Mouse (Mus musculus): ENCODE measurements around the gene Il1rl2.

Gene Il1rl2

DNA sequence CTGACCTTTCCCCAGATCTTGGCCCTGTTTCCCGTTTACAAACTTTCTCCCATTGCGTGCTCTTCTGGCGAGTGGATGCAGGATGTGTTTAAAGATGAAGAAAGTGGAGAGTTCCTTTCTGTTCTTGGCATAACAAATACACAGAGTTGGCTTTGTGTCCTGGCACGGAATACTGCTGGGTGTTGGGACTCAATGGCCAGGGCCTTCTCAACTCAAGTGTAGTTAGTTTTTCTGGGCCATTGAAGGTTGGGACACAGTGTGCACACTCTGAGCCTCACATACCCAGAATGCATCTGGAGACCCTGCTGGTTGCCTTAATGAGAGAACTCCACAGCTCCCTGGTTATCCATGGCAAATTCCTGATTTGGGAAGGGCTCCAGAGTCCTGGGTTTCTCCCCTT lies 50.7 kb downstream of the Il1rl2 start:
- no peak for ATAC-seq (ENCODE audit: insufficient number of reproducible peaks, low FRiP score, low TSS enrichment)

DNA sequence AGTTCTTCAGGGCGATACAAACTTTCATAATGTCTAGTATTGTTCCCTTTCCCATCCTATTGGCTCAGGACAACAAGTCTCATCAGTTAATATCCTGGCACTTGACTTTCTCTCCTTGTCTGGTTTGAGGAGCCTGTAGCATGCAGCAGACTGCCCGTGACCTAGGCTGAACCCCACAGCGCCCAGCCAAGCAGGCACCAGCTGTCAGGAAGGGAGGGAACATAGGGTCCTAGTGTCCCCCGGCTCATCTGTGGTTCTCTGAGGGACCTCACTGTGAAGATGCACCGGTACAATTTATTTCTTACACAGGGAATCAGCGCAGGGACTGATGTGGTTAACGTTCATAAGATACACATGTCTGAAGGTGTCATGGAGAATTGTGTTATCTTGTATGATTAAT lies 52.3 kb downstream of the Il1rl2 start:
- ATAC-seq (ENCODE audit: insufficient number of reproducible peaks, low FRiP score, low TSS enrichment), result no peak

DNA sequence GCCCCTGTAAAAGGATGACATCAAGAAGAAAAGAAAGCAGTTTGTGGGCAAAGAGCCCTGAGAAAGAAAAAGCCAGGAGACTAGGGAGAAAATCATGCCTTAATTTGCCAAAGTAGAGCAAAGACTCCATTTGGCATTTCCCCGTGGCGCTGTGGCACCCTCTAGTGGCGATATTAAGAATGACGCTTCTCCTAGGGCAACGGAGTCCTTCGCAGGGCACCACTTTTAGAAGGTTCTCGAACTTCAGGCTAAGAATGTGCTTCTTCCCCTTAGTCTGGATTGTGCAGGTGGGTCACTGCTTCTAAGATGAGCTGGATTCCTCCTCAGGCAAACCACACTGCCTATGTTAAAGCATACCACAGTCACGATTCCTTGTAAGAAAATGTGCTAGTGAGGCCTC lies 54.4 kb downstream of the Il1rl2 start:
- peak; percentile 49 for ATAC-seq (ENCODE audit: insufficient number of reproducible peaks, low FRiP score, low TSS enrichment)

DNA sequence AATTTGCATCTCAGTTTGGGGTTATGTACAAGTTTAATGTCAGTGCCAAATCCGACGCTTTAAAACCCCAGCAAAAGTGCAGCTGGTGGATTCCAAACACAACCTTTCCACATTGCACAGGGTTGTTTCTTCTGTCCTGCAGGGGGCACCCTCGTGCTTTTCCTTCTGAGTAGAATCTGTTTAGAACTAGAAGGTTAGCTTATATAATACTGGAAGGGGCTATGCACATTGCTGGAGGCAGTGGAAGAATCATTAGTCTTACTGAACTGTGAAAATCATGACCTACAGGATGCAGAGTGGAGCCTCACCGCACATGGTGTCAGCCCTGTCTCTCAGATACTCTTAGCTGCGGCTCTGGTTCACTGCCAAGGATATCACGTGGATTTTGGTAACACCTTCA lies 55.7 kb downstream of the Il1rl2 start:
- ATAC-seq (ENCODE audit: insufficient number of reproducible peaks, low FRiP score, low TSS enrichment), result no peak

DNA sequence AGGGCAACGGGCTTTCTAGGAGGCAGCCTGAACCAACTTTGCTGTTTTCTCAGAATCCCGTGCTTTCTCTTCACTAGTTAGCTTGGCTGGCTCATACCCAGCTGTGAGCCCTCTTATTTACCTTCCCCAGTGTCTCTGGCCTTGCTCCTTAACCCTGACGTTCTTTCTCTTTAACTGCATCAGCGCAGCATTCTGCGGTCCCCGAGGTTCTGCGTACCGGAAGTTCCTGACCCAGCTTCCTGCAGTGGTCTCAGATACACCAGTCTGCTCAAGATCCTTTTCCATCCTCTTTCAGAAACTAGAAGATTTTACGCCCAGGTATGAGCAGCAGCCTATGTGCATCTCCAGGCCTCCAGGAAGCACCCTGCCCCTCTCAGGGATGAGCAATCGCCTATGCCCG lies 56.6 kb downstream of the Il1rl2 start:
- no peak for ATAC-seq (ENCODE audit: insufficient number of reproducible peaks, low FRiP score, low TSS enrichment)

DNA sequence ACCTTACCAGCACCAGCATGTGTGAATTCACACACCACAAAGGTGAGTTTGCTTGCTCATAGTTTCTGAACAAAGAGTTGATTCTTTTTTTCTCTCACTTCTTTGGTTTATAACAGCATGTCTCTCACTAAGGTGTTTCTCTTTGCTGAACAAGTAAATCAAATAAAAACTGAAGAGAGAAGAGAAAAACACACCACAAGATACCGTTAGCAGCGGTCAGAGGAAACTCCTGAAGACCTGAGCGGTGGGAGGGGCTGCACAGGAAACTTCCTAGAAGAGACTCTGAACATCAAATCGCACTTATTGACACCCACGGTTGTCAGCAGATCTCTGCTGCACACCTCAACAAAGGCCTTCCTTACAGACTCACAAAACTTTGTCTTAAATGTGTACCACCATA lies 58.4 kb downstream of the Il1rl2 start:
- ATAC-seq (ENCODE audit: insufficient number of reproducible peaks, low FRiP score, low TSS enrichment), result no peak

DNA sequence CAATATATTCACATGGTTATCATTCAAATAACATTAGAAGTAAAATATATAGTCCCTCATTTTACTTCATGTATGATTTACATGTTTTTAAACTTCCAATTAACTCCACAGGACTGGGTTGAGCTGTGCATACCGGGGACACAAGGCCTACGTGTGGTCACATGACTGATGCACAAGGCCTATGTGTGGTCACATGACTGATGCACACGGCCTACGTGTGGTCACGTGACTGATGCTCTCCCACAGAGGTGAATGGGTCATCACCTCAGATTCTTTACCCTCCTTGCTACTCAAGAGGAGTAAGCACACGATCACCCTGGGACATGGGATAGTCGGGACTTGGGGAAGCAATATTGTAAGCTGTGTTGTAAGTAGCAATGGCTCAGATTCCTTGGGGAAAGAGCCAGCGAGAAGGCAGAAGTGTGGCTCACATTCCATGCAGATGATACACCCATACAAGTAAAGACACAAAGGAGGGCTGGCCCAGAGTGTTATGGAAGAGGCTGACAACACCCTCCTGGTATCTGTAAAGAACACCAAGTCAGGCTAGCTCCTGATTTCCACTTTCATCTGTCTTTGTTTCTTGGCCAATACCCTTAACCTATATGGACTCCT lies 60.6 kb downstream of the Il1rl2 start:
- ATAC-seq (ENCODE audit: insufficient number of reproducible peaks, low FRiP score, low TSS enrichment), result no peak

DNA sequence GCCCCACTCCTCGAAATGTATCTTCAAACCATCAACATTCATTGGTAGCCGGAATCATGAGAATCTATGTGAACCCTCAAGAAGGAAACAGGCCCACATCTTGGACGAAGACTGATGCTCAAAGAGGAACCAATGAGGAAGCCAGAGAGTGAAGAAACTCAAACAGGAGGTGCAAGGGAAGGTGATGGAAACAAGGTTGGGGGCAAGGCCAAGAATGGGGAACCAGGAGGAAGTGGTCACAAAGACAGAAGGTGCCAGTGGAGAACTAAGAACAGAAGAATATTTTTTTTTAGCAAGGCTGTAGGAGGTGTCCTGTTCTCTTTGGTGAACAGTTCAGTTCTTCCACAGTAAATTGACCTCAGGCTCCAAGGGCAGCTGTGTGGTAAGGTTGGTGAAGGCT lies 67.0 kb downstream of the Il1rl2 start:
- ATAC-seq (ENCODE audit: insufficient number of reproducible peaks, low FRiP score, low TSS enrichment), result no peak

DNA sequence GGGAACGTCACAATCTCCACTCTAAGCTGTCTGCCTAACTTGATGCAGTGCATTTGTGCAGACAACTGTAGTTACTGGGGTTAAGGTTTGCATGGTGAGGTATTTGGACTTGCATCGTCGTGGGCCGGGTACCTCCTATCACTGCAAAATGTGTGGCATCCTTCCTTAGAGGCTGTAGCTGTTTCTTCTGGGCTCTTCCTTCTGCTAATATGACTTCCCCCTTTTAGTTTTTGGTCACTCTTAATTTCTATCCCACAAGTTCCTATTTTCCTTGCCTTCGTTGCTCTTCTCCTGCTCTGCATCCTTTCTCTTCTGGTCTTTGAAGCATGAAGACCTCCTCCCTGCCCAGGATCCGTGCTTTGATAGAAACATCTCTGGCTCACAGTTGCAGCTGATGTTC lies 68.1 kb downstream of the Il1rl2 start:
- no peak for ATAC-seq (ENCODE audit: insufficient number of reproducible peaks, low FRiP score, low TSS enrichment)

DNA sequence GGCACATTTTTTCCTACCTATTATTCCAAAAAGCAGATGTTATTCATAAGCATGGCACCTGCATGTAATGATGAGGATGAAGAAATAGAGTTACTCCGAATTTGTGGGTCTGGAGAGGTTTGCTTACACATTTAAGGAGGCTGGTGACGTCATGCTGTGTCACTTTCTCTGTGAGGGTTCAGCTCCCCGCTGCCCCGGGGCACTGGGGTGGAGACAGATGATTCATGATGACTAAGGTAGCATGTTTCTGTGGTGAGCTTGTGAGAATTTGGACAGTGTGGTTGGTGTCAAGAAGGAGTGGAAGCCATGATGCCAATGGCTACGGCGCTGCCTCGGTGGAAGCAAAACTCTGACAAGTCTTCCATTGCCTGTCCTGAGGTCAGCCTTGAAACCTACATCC lies 68.8 kb downstream of the Il1rl2 start:
- ATAC-seq (ENCODE audit: insufficient number of reproducible peaks, low FRiP score, low TSS enrichment), result no peak

DNA sequence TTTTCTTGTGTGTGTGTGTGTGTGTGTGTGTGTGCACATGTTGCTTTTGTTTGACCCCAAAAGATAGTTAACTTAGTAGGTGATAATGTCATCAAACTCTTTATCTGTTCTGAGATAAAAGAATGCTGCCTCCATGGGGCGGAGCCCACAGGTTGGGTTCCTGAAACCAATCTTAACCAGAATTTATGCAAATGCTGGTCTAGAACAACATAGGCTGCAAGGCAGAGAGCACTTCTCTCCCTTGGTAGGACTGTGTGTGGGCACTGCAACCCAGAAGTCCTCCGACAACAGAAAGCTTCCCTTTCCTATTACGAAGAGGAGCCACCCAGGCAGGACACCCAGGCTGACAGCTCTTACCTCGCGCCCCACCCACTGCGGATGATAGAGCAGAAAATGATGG lies 75.2 kb downstream of the Il1rl2 start:
- no peak for ATAC-seq (ENCODE audit: insufficient number of reproducible peaks, low FRiP score, low TSS enrichment)

DNA sequence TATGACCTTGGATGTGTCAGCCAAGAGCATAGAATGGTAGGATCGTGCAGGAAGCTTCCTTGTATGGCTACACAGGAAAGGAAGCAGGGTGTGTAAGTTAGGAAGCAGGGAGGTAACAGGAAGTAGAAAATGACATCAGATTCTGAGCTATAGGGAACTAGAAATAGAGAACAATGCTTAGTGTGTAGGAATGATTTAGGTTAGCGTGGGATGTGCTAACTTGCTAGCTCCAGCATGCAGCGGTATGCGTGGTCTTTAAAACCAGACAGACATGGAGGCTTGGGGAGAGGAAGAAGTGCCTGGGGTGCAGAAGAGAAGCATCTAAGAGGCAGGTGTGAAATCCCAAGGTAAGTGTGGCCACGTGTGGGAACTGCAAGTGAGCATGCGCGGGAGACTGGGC lies 80.3 kb downstream of the Il1rl2 start:
- ATAC-seq (ENCODE audit: insufficient number of reproducible peaks, low FRiP score, low TSS enrichment), result no peak

DNA sequence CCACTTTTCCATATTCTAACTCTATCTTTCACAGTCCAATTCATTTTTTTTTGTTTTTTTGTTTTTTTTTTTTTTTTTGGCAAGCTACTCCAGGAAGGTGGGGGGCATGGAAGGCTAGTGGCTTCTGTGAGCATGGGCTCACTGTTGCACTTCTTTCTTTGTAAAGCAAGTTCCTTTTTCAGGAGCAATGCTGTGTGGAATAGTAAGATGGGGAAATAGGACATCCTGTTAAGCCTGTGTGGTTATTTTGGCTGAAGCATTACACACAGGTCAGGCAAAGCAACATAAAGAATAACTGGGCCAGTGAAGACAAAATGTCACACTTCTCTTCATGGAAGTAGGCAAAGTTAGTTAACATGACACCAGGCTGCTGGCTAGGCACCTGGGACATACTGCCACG lies 85.5 kb downstream of the Il1rl2 start:
- no peak for ATAC-seq (ENCODE audit: insufficient number of reproducible peaks, low FRiP score, low TSS enrichment)

DNA sequence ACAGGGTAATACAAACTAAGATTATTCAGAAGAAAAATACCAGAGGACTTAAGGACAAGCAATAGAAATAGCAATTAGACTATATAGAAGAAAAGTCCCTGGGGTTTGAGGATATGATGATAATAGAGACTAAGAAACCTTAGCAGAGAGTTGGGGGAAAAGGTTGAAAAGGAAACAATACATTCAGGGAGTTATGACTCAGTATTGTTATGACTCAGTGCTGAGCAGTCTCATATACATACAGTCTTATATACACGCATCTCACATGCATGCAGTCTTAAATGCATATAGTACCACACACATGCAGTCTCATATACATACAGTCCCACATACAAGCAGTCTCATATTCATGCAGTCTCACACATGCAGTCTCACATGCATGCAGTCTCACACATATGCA lies 88.6 kb downstream of the Il1rl2 start:
- no peak for ATAC-seq (ENCODE audit: insufficient number of reproducible peaks, low FRiP score, low TSS enrichment)

DNA sequence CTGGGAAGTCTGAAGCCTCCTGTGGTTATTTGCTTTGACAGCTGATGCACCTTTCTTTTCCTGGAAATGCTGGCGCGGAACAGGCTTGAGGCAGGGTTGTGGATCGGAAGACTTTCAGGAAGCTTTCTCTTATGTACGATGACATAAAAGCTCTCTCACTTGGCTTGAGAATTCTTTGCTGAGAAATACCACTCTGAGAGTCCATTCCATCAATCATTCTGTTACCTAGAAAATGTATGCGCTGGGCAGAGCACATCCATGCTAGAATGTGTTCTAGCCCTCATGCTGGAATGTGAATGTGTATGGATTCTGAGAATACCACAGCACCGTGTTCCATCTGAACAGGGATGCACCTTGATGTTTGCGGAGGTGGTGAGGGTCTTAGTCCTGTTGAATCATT lies 89.9 kb downstream of the Il1rl2 start:
- no peak for ATAC-seq (ENCODE audit: insufficient number of reproducible peaks, low FRiP score, low TSS enrichment)

DNA sequence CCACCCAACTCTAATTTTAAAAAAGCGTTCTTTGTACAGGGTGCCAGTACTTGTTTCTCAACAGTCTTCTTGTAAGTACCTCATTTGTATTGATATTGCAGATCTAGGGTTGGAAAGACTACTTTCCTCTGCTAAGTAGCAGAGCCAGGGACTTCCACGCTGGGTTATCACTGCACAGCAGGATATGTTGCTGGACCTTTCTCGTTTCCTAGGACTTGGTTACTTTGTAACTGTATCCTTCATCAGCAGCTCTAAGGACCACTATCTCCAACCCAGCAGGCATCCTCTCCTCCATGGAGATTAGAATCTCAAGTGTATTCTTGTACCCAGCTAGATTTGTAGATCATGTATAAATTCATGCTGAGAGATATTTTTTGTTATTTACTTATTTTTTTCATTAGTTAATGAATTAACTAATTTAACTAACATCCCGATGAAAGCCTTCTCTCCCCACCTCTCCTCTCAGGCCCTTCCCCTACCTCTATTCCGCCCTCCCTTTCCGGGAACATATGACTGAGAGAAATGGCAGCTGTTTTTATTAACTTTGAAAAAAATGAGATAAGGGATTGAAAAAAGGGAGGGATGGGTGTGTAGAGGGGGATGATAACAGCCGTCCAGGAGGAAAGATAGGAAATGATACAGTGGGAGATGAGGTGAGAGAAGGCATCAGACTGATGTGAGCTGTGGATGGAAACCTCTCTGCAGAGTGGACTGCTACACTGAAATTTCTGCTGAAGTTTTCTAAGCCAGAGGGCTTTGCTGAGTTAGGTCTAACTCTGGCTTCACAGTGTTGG lies 90.7 kb downstream of the Il1rl2 start:
- no peak for ATAC-seq (ENCODE audit: insufficient number of reproducible peaks, low FRiP score, low TSS enrichment)

DNA sequence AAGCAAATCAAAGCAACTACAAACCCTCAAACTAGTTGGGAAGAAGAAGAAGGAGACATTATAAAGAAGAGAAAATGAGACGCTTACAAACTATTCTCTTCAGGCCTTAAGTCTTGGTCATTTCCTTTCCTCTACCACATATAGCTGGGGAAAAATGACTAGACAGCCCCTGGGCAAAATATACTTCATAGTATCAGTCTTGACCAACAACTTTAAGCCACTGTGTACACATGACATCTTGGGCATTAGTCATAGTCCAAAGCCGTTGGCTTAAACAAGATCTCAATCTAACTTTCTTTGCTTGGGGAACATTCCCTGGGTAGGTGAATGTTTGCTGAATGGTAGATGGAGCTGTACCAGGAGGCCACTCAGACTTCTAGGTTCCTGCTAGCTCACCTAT lies 92.6 kb downstream of the Il1rl2 start:
- ATAC-seq (ENCODE audit: insufficient number of reproducible peaks, low FRiP score, low TSS enrichment), result no peak

Measured in cerebellum, adult (tissue).